Mouse (Mus musculus) neural tube, embryonic 12.5 days (tissue): ENCODE measurements around the gene Chrnd. TPM values are rescaled to one million over a fixed set of nuclear protein-coding genes. Genes with fewer than 3 reads are reported as not detected.

Experiments
- ATAC-seq: fragments of 200-750 bp; cut with Nextera tagmentation; 2 replicates; pipeline ENCODE4 v1.8.0; 2017; ENCODE audit warnings: low read depth, mild to moderate bottlenecking, moderate TSS enrichment, moderate library complexity; ENCODE audit not compliant: low FRiP score
- H3K27ac ChIP-seq: fragments of 300-500 bp; sonication (generic); 2 replicates; pipeline ENCODE4 v1.5.1; 2016
- H3K27me3 ChIP-seq: fragments of 300-500 bp; sonication (generic); replicated peaks from 2 replicates; pipeline ENCODE4 v1.6.1; 2016; ENCODE audit warnings: mild to moderate bottlenecking
- H3K36me3 ChIP-seq: fragments of 300-500 bp; sonication (generic); 2 replicates; pipeline ENCODE4 v1.6.1; 2016; ENCODE audit warnings: mild to moderate bottlenecking
- H3K4me1 ChIP-seq: fragments of 300-500 bp; sonication (generic); 2 replicates; pipeline ENCODE4 v1.6.1; 2016
- H3K4me2 ChIP-seq: fragments of 300-500 bp; sonication (generic); replicated peaks from 2 replicates; pipeline ENCODE4 v1.6.1; 2016; ENCODE audit warnings: mild to moderate bottlenecking
- H3K4me3 ChIP-seq: fragments of 300-500 bp; sonication (generic); 2 replicates; pipeline ENCODE4 v1.5.1; 2016
- H3K9ac ChIP-seq: fragments of 300-500 bp; sonication (generic); 2 replicates; pipeline ENCODE4 v1.6.1; 2016; ENCODE audit warnings: mild to moderate bottlenecking
- H3K9me3 ChIP-seq: fragments of 300-500 bp; sonication (generic); 2 replicates; pipeline ENCODE4 v1.6.1; 2016; ENCODE audit warnings: mild to moderate bottlenecking
- WGBS: fragments of 180-500 bp; shearing (Covaris S2); methylation state at CpG from one replicate; pipeline ENCODE4 v1.1.7; 2016; 5-methylcytosine and 5-hydroxymethylcytosine counted together
- polyA plus RNA-seq: library from polyadenylated mRNA; unstranded; fragments of >200 nt; fragmentation: Nextera tagmentation; extraction: Ambion mirVana; gene quantifications from 2 replicates; pipeline ENCODE4 v1.2.1, GENCODE M21; 2016

Gene Chrnd
- polyA plus RNA-seq, 1 experiment from 2014 or later, result 0.53 TPM

DNA sequence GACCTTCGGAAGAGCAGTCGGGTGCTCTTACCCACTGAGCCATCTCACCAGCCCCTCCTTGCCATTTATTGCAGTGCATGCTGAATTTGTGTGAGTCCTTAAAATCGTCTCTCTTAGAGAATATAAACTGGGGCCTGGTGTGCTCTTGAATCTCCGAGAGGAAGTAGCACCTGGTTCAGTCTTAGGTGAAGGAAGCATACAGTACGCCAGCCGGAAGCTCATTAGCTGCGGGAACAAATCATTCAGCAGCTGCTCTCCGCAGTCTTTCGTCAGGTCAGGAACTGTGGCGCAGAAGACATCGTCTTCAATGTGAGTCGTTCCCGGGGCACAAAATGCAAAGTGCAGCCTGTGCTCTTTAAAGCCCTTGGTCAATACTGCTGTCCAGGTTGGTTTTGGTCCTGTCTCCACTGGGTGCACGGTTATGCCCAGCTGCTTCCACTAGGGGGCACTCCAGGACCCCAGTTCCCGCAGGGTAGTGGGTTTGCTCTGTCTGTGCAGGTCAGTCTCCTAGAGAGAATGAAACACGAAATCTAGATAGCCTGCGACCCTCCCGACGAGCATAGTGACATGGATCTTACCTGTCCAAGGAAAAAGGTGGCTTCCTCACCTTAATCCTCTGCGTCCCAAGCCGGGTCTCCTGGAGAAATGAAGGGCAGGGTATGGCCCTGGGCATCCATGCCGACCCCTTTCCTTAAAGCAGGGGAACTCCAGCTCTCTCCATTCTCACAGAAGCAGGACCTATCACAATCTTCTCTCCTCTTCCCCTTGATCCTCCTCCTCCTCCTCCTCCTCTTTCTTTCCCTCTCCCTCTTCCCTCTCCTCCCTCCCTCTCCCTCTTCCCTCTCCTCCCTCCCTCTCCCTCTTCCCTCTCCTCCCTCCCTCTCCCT is 55.8 kb downstream of the Chrnd start:
- ATAC-seq, result peak; percentile 72
- no peak overlapping the region for H3K27ac ChIP-seq
- no peak overlapping the region for H3K9ac ChIP-seq
- H3K9me3 ChIP-seq, result no peaks in the 10 kb centered on the region
- H3K4me2 ChIP-seq, result peak overlapping the region; percentile 29
- no peaks in the 10 kb centered on the region for H3K36me3 ChIP-seq
- 27% methylated on average over 22 of the region's 22 CpGs for WGBS
- H3K4me3 ChIP-seq, result no peak overlapping the region
- no peaks in the 10 kb centered on the region for H3K4me1 ChIP-seq
- no peaks in the 10 kb centered on the region for H3K27me3 ChIP-seq

Other genes with a start within 250 kb of the Chrnd start
- gene Alppl2, start 100.7 kb upstream of the Chrnd start, polyA plus RNA-seq, result not detected in 2 replicates
- not detected in 2 replicates for gene Alpi, start 89.0 kb upstream of the Chrnd start, polyA plus RNA-seq
- not detected in 2 replicates for gene Akp3, start 65.6 kb upstream of the Chrnd start, polyA plus RNA-seq
- 65.3 and 70.1 TPM in 2 replicates for gene Ecel1, start 34.1 kb upstream of the Chrnd start, polyA plus RNA-seq
- gene Prss56, start 7.3 kb upstream of the Chrnd start, polyA plus RNA-seq, result 2.7 and 4.6 TPM in 2 replicates
- 2.0 and 3.2 TPM in 2 replicates for gene Chrng, start 14.1 kb downstream of the Chrnd start, polyA plus RNA-seq
- 138 and 150 TPM in 2 replicates for gene Eif4e2, start 23.3 kb downstream of the Chrnd start, polyA plus RNA-seq
- 0.37 and 0.84 TPM in 2 replicates for gene Efhd1, start 73.8 kb downstream of the Chrnd start, polyA plus RNA-seq
- 62.4 and 66.1 TPM in 2 replicates for gene Gigyf2, start 136.4 kb downstream of the Chrnd start, polyA plus RNA-seq
- gene Kcnj13, start 204.1 kb downstream of the Chrnd start, polyA plus RNA-seq, result 1.0 TPM in 2 replicates